ENCODE assay signal across 19 mouse cellular contexts in genomic region chr6:124471121-124471520, GRCm38 (mm10). TPM values are rescaled to one million over a fixed set of nuclear protein-coding genes. Genes with fewer than 3 reads are reported as not detected.
DNase-seq lines count a peak whose midpoint lies in the region; ATAC-seq and TF ChIP-seq lines count a peak whose summit lies in the region.
"Had no signal": no experiment of that assay in that cellular context is flagged by ENCODE, and none has a peak within 500 bp of the region (broad histone marks: within the 10 kb centered on the region; RNA-seq: fewer than 3 reads in every experiment).

No protein-coding gene starts in this region.

- TF ChIP-seq EP300 in MEL (IDR thresholded peaks at IDR 0.05; ENCODE audit: low read depth in 1 of 2, low read length in 2 of 2), result no peak

- TF ChIP-seq CTCF in MEL (IDR thresholded peaks at IDR 0.05 in 2 of 3, conservative IDR thresholded peaks at IDR 0.05 in 1 of 3; ENCODE audit: control insufficient read depth in 1 of 3, insufficient read depth in 1 of 3, low read depth in 2 of 3, low read length in 3 of 3, poor library complexity in 1 of 3, severe bottlenecking in 1 of 3), result no peak

- H3K4me1 ChIP-seq in liver, embryonic 15.5 days (replicated peaks), result peaks cover 39% of the 10 kb centered on the region
- H3K4me1 ChIP-seq in MEL (ENCODE audit: control insufficient read depth in 1 of 2, insufficient read depth in 2 of 2, low read length in 2 of 2), result peaks cover 9 to 19% of the 10 kb centered on the region in 2 experiments
- H3K4me1 ChIP-seq: embryonic facial prominence, embryonic 13.5 days; forebrain, embryonic 12.5 days; heart, embryonic 15.5 days; hindbrain, embryonic 13.5 days had no signal

- no peak overlapping the region for H3K9ac ChIP-seq in liver, embryonic 15.5 days
- peak overlapping the region; percentile 6 for H3K9ac ChIP-seq in MEL (ENCODE audit: control insufficient read depth, low read depth, low read length, poor library complexity, severe bottlenecking)
- H3K9ac ChIP-seq: embryonic facial prominence, embryonic 13.5 days; forebrain, embryonic 12.5 days; heart, embryonic 15.5 days; hindbrain, embryonic 13.5 days had no signal

- no peak for TF ChIP-seq RAD21 in MEL (IDR thresholded peaks at IDR 0.05; ENCODE audit: low read depth, low read length)

- peak; percentile 63 for DNase-seq in adrenal gland, postnatal 14 days
- DNase-seq in adrenal gland, adult 8-10 months, result no peak
- DNase-seq in liver (no peak), MEL (ENCODE audit: low read depth, low spot score) (peak; percentile 49)
- peak; percentile 40 for DNase-seq in testis, postnatal 14 days (ENCODE audit: low spot score)
- DNase-seq: cerebellum, adult 18-20 months; cerebellum, adult 9-11 months; cerebellum, postnatal 36 days; gastrocnemius, postnatal 10 days; heart, adult 2 months; heart, postnatal 14 days had no signal

- H3K27ac ChIP-seq in liver, embryonic 15.5 days (replicated peaks), result peak overlapping the region; percentile 78; the same call in 1 of the 2 replicates
- peak overlapping the region; percentile 86 for H3K27ac ChIP-seq in MEL (ENCODE audit: control insufficient read depth, low read depth, low read length)
- H3K27ac ChIP-seq: embryonic facial prominence, embryonic 13.5 days; forebrain, embryonic 12.5 days; heart, adult 2 months; heart, embryonic 15.5 days; hindbrain, embryonic 13.5 days; hindbrain, postnatal 0 days had no signal

- no peak for ATAC-seq in liver, embryonic 15.5 days (ENCODE audit: insufficient read depth)
- ATAC-seq: forebrain, embryonic 16.5 days; hindbrain, postnatal 0 days had no signal

- no peak for TF ChIP-seq POLR2A in MEL (IDR thresholded peaks at IDR 0.05; ENCODE audit: control insufficient read depth in 1 of 2, insufficient read depth in 1 of 2, low read depth in 1 of 2, low read length in 2 of 2, poor library complexity in 1 of 2)

- H3K36me3 ChIP-seq in liver, embryonic 15.5 days (replicated peaks), result no peaks in the 10 kb centered on the region
- H3K36me3 ChIP-seq in MEL (ENCODE audit: control insufficient read depth in 1 of 2, insufficient read depth in 2 of 2, low read length in 2 of 2), result peaks cover 0 to 13% of the 10 kb centered on the region in 2 experiments; a peak in 2 of 4 replicates
- H3K36me3 ChIP-seq: embryonic facial prominence, embryonic 13.5 days; forebrain, embryonic 12.5 days; heart, embryonic 15.5 days; hindbrain, embryonic 13.5 days had no signal

- no peaks in the 10 kb centered on the region for H3K27me3 ChIP-seq in liver, embryonic 15.5 days
- H3K27me3 ChIP-seq in MEL (ENCODE audit: control insufficient read depth in 1 of 2, insufficient read depth in 2 of 2, low read length in 2 of 2), result no peaks in the 10 kb centered on the region
- H3K27me3 ChIP-seq: embryonic facial prominence, embryonic 13.5 days; forebrain, embryonic 12.5 days; heart, embryonic 15.5 days; hindbrain, embryonic 13.5 days had no signal

- H3K79me2 ChIP-seq in MEL (ENCODE audit: control insufficient read depth, insufficient read depth, low read length, poor library complexity), result peaks cover 31% of the 10 kb centered on the region

- WGBS in liver, embryonic 15.5 days (ENCODE audit: insufficient replicate concordance), result 68% methylated on average over 3 of the region's 3 CpGs

- H3K4me2 ChIP-seq in liver, embryonic 15.5 days, result no peak overlapping the region
- H3K4me2 ChIP-seq: embryonic facial prominence, embryonic 13.5 days; forebrain, embryonic 12.5 days; heart, embryonic 11.5 days; heart, embryonic 15.5 days; hindbrain, embryonic 13.5 days had no signal

- no peaks in the 10 kb centered on the region for H3K9me3 ChIP-seq in liver, embryonic 15.5 days (replicated peaks)
- no peaks in the 10 kb centered on the region for H3K9me3 ChIP-seq in MEL (replicated peaks; ENCODE audit: insufficient read depth, low read length)
- H3K9me3 ChIP-seq: embryonic facial prominence, embryonic 13.5 days; forebrain, embryonic 12.5 days; heart, embryonic 15.5 days; hindbrain, embryonic 13.5 days had no signal

- H3K4me3 ChIP-seq in liver, embryonic 15.5 days (replicated peaks), result no peak overlapping the region
- H3K4me3 ChIP-seq in MEL (ENCODE audit: control insufficient read depth in 1 of 2, insufficient read depth in 1 of 2, low read depth in 2 of 2, low read length in 2 of 2), result peak overlapping the region; percentile 1 to 25; a peak in 2 of 4 replicates
- H3K4me3 ChIP-seq: embryonic facial prominence, embryonic 13.5 days; forebrain, embryonic 12.5 days; heart, adult 2 months; heart, embryonic 15.5 days; hindbrain, embryonic 13.5 days had no signal

TF ChIP-seq in MEL, 35 proteins besides CTCF, POLR2A, EP300 and RAD21:
- no peak for TF ChIP-seq HCFC1 (IDR thresholded peaks at IDR 0.05; ENCODE audit: low read depth, low read length)
- no peak for TF ChIP-seq KAT2A (conservative IDR thresholded peaks at IDR 0.05; ENCODE audit: low read depth, low read length)
- no peak for TF ChIP-seq MAX (IDR thresholded peaks at IDR 0.05; ENCODE audit: low read length)
- TF ChIP-seq USF1 (IDR thresholded peaks at IDR 0.05; ENCODE audit: low read depth, low read length), result no peak
- no peak for TF ChIP-seq NRF1 (IDR thresholded peaks at IDR 0.05; ENCODE audit: insufficient read depth, low read depth, low read length, poor library complexity, severe bottlenecking)
- no peak for TF ChIP-seq USF2 (IDR thresholded peaks at IDR 0.05; ENCODE audit: borderline replicate concordance in 1 of 2, insufficient read depth in 1 of 2, low read depth in 1 of 2, low read length in 2 of 2)
- TF ChIP-seq ELF1 (IDR thresholded peaks at IDR 0.05; ENCODE audit: low read depth, low read length), result no peak
- TF ChIP-seq BHLHE40 (IDR thresholded peaks at IDR 0.05; ENCODE audit: borderline replicate concordance, low read depth, low read length), result no peak
- no peak for TF ChIP-seq TBP (IDR thresholded peaks at IDR 0.05; ENCODE audit: low read depth, low read length)
- TF ChIP-seq SMC3 (IDR thresholded peaks at IDR 0.05; ENCODE audit: low read depth, low read length), result no peak
- no peak for TF ChIP-seq CHD2 (IDR thresholded peaks at IDR 0.05; ENCODE audit: low read length)
- TF ChIP-seq POLR2AphosphoS2 (IDR thresholded peaks at IDR 0.05; ENCODE audit: low read length), result no peak
- no peak for TF ChIP-seq CHD1 (IDR thresholded peaks at IDR 0.05; ENCODE audit: low read depth, low read length)
- TF ChIP-seq ZC3H11A (IDR thresholded peaks at IDR 0.05; ENCODE audit: low read depth, low read length), result no peak
- no peak for TF ChIP-seq MYB (IDR thresholded peaks at IDR 0.05; ENCODE audit: low read depth, low read length)

RNA-seq across cellular contexts. Expression of gene Clstn3, which starts 6.5 kb away (rescaled TPM):
- total RNA-seq in adrenal gland, postnatal 14 days (2021), result 87.3 and 118 TPM in 2 replicates
- total RNA-seq in adrenal gland, adult 8-10 months (2022), result 10 to 100 TPM; 55.0 to 89.1 (median 73.7) TPM
- polyA plus RNA-seq in liver, embryonic 15.5 days (2015; fragmentation: Nextera tagmentation; extraction: Ambion mirVana), result 4.2 and 5.0 TPM in 2 replicates
- total RNA-seq in MEL (2012; rRNA removed), result 46.5 and 51.3 TPM in 2 replicates
- 10 to 100 TPM in 1 of 2 experiments, not detected in 1; 59.8 TPM for polyA plus RNA-seq in MEL (2012; ENCODE audit: insufficient read depth in 1 of 2, insufficient read length in 2 of 2, low read depth in 1 of 2, low replicate concordance in 2 of 2, missing spikeins in 1 of 2)

RNA-seq across cellular contexts. Expression of gene C1rl, which starts 21.8 kb away (rescaled TPM):
- total RNA-seq in adrenal gland, postnatal 14 days (2021), result 9.2 and 17.6 TPM in 2 replicates
- 10 to 100 TPM; 28.1 to 44.4 (median 34.4) TPM for total RNA-seq in adrenal gland, adult 8-10 months (2022)
- 11.2 and 12.5 TPM in 2 replicates for polyA plus RNA-seq in liver, embryonic 15.5 days (2015; fragmentation: Nextera tagmentation; extraction: Ambion mirVana)
- 0.98 and 1.2 TPM in 2 replicates for total RNA-seq in MEL (2012; rRNA removed)
- polyA plus RNA-seq in MEL (2012; ENCODE audit: insufficient read depth in 1 of 2, insufficient read length in 2 of 2, low read depth in 1 of 2, low replicate concordance in 2 of 2, missing spikeins in 1 of 2), result 1 to 10 TPM in 1 of 2 experiments, not detected in 1; 2.6 TPM

RNA-seq across cellular contexts. Expression of gene C1ra, which starts 41.1 kb away (rescaled TPM):
- total RNA-seq in adrenal gland, postnatal 14 days (2021), result 34.4 and 39.6 TPM in 2 replicates
- total RNA-seq in adrenal gland, adult 8-10 months (2022), result 100 to 1,000 TPM in 2 of 4 experiments, 10 to 100 TPM in 2; 48.6 to 131 (median 88.7) TPM
- 18.8 and 22.5 TPM in 2 replicates for polyA plus RNA-seq in liver, embryonic 15.5 days (2015; fragmentation: Nextera tagmentation; extraction: Ambion mirVana)
- total RNA-seq in MEL (2012; rRNA removed), result 0.19 and 0.29 TPM in 2 replicates
- polyA plus RNA-seq in MEL (2012; ENCODE audit: insufficient read depth in 1 of 2, insufficient read length in 2 of 2, low read depth in 1 of 2, low replicate concordance in 2 of 2, missing spikeins in 1 of 2), result under 1 TPM in 1 of 2 experiments, not detected in 1; 0.28 TPM

RNA-seq across cellular contexts. Expression of gene Pex5, which starts 56.3 kb away (rescaled TPM):
- 99.4 and 106 TPM in 2 replicates for total RNA-seq in adrenal gland, postnatal 14 days (2021)
- 10 to 100 TPM; 62.0 to 95.7 (median 82.8) TPM for total RNA-seq in adrenal gland, adult 8-10 months (2022)
- 21.7 and 26.8 TPM in 2 replicates for polyA plus RNA-seq in liver, embryonic 15.5 days (2015; fragmentation: Nextera tagmentation; extraction: Ambion mirVana)
- 56.0 and 63.1 TPM in 2 replicates for total RNA-seq in MEL (2012; rRNA removed)
- polyA plus RNA-seq in MEL (2012; ENCODE audit: insufficient read depth in 1 of 2, insufficient read length in 2 of 2, low read depth in 1 of 2, low replicate concordance in 2 of 2, missing spikeins in 1 of 2), result 10 to 100 TPM in 1 of 2 experiments, not detected in 1; 63.0 TPM

Comparison
In these comparisons a context has a peak if more than half of its experiments do, and no peak if none do; other contexts are left out.
1. DNase-seq: peak in adrenal gland, postnatal 14 days (single experiment), MEL (single experiment) and testis, postnatal 14 days (single experiment); none in adrenal gland, adult 8-10 months (single experiment) and liver (single experiment).
2. RNA of gene C1ra, which starts 41.1 kb away (total RNA-seq): 48.6 to 131 TPM in adrenal gland, adult 8-10 months and 34.4 to 39.6 TPM in adrenal gland, postnatal 14 days; 0.19 to 0.29 TPM in MEL; every median in the first group is over 10 times any median in the second.